8 mouse cellular contexts compared by ENCODE assay signal in genomic region chr16:38902111-38902778, GRCm38 (mm10). TPM values are rescaled to one million over a fixed set of nuclear protein-coding genes. Genes with fewer than 3 reads are reported as not detected.
DNase-seq lines count a peak whose midpoint lies in the region; ATAC-seq and TF ChIP-seq lines count a peak whose summit lies in the region.

No protein-coding gene starts in this region.

- H3K27ac ChIP-seq in heart, embryonic 13.5 days (replicated peaks): no peak overlapping the region
- H3K27ac ChIP-seq in kidney, postnatal 0 days: peak overlapping the region; percentile 76; the same call in 1 of the 2 replicates
- no peak overlapping the region for H3K27ac ChIP-seq in liver, embryonic 11.5 days (ENCODE audit: low read depth, low read length)

- under 1% methylated on average over 56 of the region's 71 CpGs for WGBS in heart, embryonic 13.5 days
- WGBS in kidney, postnatal 0 days: under 1% methylated on average over 48 of the region's 71 CpGs
- under 1% methylated on average over 60 of the region's 71 CpGs for WGBS in liver, embryonic 11.5 days

- no peaks in the 10 kb centered on the region for H3K36me3 ChIP-seq in heart, embryonic 13.5 days
- no peaks in the 10 kb centered on the region for H3K36me3 ChIP-seq in kidney, postnatal 0 days (ENCODE audit: insufficient read depth, low read length)
- H3K36me3 ChIP-seq in liver, embryonic 11.5 days (ENCODE audit: control insufficient read depth, insufficient read depth, low read length): no peaks in the 10 kb centered on the region
- no peaks in the 10 kb centered on the region for H3K36me3 ChIP-seq in splenic B cell, adult 2 months (ENCODE audit: control insufficient read depth, insufficient read depth, low read length, poor library complexity, severe bottlenecking)

- no peaks in the 10 kb centered on the region for H3K4me1 ChIP-seq in heart, embryonic 13.5 days
- no peaks in the 10 kb centered on the region for H3K4me1 ChIP-seq in kidney, postnatal 0 days (replicated peaks; ENCODE audit: insufficient read depth, low read length)
- H3K4me1 ChIP-seq in liver, embryonic 11.5 days (replicated peaks; ENCODE audit: control insufficient read depth, insufficient read depth, low read length): no peaks in the 10 kb centered on the region

- peak; percentile 84 for DNase-seq in A20 (ENCODE audit: low read depth, low spot score)
- DNase-seq in brain, embryonic 18.5 days (ENCODE audit: low read depth, low spot score): peak; percentile 37
- DNase-seq in fibroblast of lung, adult 2 months (ENCODE audit: low read depth): peak; percentile 20
- DNase-seq in kidney, postnatal 0 days (ENCODE audit: low spot score): peak; percentile 95
- peak; percentile 88 for DNase-seq in liver, embryonic 11.5 days (ENCODE audit: low spot score)
- DNase-seq in naive thymus-derived CD4-positive, alpha-beta T cell, adult 2 months (ENCODE audit: low read depth): peak; percentile 82
- peak; percentile 80 for DNase-seq in splenic B cell, adult 2 months (ENCODE audit: low read depth, low spot score)

- H3K27me3 ChIP-seq in heart, embryonic 13.5 days (replicated peaks): peaks cover 65% of the 10 kb centered on the region
- H3K27me3 ChIP-seq in kidney, postnatal 0 days (ENCODE audit: insufficient read depth, low read length): peaks cover 11% of the 10 kb centered on the region; the same call in 1 of the 2 replicates
- H3K27me3 ChIP-seq in liver, embryonic 11.5 days (replicated peaks; ENCODE audit: control insufficient read depth, insufficient read depth, low read length): peaks cover 24% of the 10 kb centered on the region
- no peaks in the 10 kb centered on the region for H3K27me3 ChIP-seq in splenic B cell, adult 2 months (ENCODE audit: control insufficient read depth, insufficient read depth, low read length, poor library complexity, severe bottlenecking)

- H3K4me2 ChIP-seq in heart, embryonic 13.5 days: peak overlapping the region; percentile 94
- H3K4me2 ChIP-seq in kidney, postnatal 0 days (ENCODE audit: low read length): peak overlapping the region; percentile 96
- H3K4me2 ChIP-seq in liver, embryonic 11.5 days: peak overlapping the region; percentile 98

- no peaks in the 10 kb centered on the region for H3K9me3 ChIP-seq in heart, embryonic 13.5 days
- H3K9me3 ChIP-seq in kidney, postnatal 0 days (replicated peaks; ENCODE audit: low read length): no peaks in the 10 kb centered on the region
- no peaks in the 10 kb centered on the region for H3K9me3 ChIP-seq in liver, embryonic 11.5 days (ENCODE audit: control insufficient read depth, low read length)

- H3K9ac ChIP-seq in heart, embryonic 13.5 days: peak overlapping the region; percentile 85
- H3K9ac ChIP-seq in kidney, postnatal 0 days (ENCODE audit: low read depth, low read length): peak overlapping the region; percentile 75
- peak overlapping the region; percentile 57 for H3K9ac ChIP-seq in liver, embryonic 11.5 days (ENCODE audit: low read depth, low read length)

- peak; percentile 90 for ATAC-seq in heart, embryonic 13.5 days (ENCODE audit: extremely low read depth, insufficient number of reproducible peaks, low FRiP score, low TSS enrichment)
- ATAC-seq in kidney, postnatal 0 days (replicated peaks; ENCODE audit: low FRiP score, low read depth): peak; percentile 98
- ATAC-seq in liver, embryonic 11.5 days (replicated peaks; ENCODE audit: low FRiP score): peak; percentile 94

- peak overlapping the region; percentile 73 for H3K4me3 ChIP-seq in heart, embryonic 13.5 days
- H3K4me3 ChIP-seq in kidney, postnatal 0 days (replicated peaks; ENCODE audit: low read depth, low read length): peak overlapping the region; percentile 63
- H3K4me3 ChIP-seq in liver, embryonic 11.5 days (ENCODE audit: low read depth, low read length): peak overlapping the region; percentile 65

- TF ChIP-seq CTCF in kidney, postnatal 0 days (IDR thresholded peaks at IDR 0.05; ENCODE audit: low read depth): peak; percentile 89

RNA-seq across cellular contexts. Expression of gene Igsf11, which starts 9.8 kb away (rescaled TPM):
- polyA plus RNA-seq in heart, embryonic 13.5 days (2015; fragmentation: Nextera tagmentation; extraction: Ambion mirVana): 0.27 and 0.28 TPM in 2 replicates
- 7.1 and 8.4 TPM in 2 replicates for polyA plus RNA-seq in kidney, postnatal 0 days (2015; fragmentation: Nextera tagmentation; extraction: Ambion mirVana)
- 0.23 and 0.48 TPM in 2 replicates for polyA plus RNA-seq in liver, embryonic 11.5 days (2014; fragmentation: Nextera tagmentation; extraction: Ambion mirVana)

Comparison
In these comparisons a context has a peak if more than half of its experiments do, and no peak if none do; other contexts are left out.
1. DNase-seq: peak in every context shown above with its lines; median percentile 95 in kidney, postnatal 0 days; 88 in liver, embryonic 11.5 days; 84 in A20; 82 in naive thymus-derived CD4-positive, alpha-beta T cell, adult 2 months; 80 in splenic B cell, adult 2 months; 37 in brain, embryonic 18.5 days; 20 in fibroblast of lung, adult 2 months.